Mouse (Mus musculus): ENCODE measurements around the gene Scn10a.

Gene Scn10a

DNA sequence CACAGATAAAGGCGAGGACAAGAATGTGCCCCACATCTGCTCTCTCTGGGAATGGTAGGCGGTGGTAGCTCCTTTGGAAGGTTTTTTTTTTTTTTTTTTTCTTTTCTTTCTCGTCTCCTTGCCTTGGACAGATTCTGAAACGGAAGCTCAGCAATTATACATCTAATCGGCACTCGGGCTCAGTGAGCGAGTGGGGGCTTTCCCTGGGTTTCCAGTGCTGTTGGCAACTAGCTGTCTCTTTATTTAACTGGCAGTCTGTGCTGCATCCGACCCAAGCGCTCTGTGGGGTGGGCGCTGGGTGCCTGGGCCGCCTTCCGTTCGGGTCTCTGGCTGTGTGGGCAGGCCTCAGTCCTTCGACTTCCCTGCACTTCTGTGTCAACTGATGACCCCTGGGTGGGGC is 146.1 kb downstream of the Scn10a start:
- DNase-seq: no peak

DNA sequence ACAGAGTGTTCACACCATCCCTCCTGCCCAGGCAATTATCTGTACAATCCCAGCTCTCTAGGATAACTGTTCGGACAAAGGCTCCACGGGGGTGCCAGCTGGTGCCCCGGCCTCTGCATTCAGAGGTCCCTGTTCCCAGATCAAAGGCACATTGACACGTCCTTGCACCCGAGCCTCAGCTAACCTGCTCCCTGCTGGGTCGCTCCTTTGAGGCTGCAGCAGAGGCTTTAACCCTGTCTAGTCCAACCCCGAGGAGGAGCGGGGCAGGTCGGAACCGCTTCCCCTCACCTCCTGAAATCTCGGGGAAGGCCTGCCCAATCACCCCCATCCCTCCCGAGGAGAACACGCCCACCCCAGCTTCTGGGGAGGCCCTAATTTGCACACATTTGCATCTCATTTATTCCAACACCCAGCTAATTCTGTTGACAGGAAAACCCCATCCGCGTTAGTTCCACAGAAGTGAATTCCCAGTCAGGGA is 147.7 kb downstream of the Scn10a start:
- no peak for DNase-seq

DNA sequence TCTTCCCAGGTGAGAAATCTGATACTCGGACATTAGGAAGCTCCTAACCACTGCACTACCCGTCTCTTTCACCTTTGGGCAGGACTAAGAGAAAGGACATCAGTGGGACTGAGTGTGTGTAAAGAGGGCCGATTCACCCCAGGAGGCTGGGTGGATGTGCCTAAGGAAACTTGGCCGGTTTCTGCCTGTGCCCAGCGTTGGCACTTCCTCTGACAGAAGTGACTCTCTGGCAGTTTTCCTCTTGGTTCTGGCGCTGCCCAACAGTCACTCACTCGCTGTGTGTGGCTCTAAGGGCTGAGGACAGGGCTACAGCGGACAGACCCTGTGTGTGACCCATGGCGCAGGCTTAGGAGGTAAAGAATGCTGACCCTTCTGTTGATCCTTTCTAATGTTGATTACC is 148.5 kb downstream of the Scn10a start:
- no peak for DNase-seq

DNA sequence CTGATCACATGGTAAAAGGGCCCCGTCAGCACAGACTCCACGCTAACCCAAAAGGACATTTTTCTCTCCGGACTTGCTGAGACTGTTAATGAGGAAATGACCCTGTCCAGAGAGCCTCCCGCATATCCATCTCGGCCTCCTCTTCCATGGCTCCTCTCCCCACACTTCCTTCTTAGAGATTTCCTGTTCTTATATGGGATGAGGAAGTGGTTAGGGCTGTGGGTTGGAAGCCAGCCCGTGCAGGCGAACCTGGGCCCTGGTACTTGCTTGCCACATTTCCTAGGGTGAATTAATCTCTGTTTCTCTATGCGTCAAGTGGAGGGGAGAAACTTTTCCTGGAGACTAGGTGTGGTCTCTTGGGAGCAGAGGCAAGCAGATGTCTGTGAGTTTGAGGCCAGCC is 150.4 kb downstream of the Scn10a start:
- DNase-seq: no peak

DNA sequence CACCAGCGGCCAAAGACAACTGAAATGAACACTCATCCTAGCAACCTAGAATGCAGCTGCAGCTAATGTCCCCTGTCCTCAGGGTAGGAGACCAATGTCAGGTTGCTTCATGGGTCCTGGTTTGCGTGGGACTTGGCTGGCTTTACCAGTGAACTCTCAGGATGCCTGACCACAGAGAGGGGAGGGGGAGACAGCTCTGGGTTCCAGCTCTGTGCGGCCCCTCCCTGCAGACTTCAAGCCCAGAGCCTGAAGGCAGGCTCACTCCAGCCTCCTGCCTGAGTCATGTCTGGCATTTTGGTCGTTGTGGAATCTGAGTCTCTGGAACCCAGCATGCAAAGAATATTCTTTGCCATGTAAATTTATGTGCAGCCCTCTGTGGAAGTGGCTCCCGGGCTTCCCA is 151.3 kb downstream of the Scn10a start:
- DNase-seq: no peak

DNA sequence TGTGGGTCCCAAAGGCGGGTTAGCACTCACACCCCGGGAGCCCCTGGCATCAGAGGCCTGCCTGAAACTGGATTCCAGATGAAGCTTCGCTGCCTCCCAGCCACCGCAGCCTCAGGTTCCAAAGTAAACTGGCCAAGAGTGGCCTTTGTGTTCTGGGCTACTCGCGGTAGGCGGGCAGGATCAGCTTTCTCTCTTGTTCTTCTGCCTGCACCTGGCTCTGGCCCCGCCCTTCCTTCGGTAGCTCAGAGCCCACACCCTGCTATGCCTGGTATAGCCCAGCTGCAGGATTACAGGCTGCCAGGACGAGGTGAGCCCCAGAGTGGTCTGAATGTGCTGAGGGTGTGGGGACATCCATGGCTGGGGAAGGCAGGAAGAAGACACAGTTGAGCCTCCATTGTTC is 152.9 kb downstream of the Scn10a start:
- DNase-seq: no peak

DNA sequence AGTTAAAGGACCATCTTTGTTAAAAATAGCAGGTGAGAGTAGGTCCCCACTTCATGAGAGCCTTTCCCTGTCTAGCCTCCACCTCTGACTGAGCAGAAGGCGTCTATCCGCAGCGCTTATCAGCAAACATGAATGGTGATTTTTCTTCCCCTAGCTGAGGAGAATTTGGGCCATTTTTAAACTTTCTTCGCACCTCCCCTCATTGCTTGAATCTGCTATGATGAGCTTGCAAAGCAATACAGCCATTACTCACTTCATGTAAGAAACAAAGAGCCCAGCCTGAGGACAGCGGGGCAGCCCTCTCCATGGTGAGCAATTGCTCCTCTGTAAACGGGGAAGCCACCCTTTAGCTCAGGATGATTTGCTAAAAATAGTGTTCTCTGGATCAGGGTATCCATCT is 154.3 kb downstream of the Scn10a start:
- DNase-seq: no peak

DNA sequence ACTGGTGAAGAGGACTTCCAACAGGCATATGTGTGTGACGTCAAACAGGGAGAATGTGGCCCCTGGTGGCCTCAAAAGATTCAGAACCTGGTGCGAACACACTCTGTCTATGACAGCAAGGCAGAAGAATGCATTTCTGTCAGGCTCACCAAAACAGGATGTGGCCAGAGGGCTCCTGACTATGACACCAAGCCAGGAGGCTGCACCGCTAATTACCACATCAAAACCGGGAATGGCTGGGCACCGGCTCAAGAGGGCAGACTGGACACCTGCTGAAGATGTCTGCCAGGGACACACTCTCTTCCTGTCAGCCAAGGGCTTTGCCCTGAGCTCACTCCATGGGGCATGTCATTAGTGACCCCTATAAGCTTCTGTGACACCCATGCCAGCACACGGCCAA is 155.5 kb downstream of the Scn10a start:
- peak; percentile 4 for DNase-seq

DNA sequence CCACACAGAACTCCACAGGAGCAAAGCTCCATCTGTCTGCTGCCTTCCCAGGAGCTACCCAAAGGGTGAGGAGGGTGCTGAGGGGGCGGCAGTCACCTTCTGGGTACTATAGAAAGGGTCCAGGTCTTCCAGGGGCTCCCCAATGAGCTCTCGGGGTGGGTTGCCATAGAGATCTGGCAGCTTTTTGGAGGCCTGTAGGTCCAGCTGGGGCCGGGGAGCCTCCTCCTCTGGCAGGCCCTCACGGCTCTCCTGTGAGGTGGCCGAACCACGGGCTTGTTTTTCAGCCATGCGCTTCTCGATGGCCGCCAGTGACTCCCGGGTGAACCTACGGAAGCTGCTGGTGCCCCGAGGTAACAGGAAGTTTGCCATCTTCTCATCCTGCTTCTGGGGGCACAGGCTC is 156.9 kb downstream of the Scn10a start:
- DNase-seq: no peak

DNA sequence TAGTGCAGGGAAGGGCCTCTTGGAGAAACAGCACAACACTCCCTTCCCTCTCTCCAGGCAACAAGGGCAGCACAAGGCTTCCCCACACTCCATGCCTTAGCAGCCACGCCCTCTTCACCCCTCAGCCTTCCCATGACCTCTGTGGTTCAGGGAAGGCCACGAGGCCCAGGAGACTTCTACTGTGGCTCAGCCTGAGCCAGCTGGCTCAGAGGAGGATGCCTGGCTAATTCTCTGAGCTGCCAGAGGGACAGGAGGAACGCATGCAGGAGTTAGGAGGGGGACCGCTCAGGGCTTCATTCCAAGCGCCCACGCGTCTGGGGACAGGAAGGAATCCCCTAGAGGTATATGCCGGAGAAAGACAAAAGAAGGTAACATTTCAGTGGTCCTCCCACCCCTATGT is 157.4 kb downstream of the Scn10a start:
- no peak for DNase-seq

DNA sequence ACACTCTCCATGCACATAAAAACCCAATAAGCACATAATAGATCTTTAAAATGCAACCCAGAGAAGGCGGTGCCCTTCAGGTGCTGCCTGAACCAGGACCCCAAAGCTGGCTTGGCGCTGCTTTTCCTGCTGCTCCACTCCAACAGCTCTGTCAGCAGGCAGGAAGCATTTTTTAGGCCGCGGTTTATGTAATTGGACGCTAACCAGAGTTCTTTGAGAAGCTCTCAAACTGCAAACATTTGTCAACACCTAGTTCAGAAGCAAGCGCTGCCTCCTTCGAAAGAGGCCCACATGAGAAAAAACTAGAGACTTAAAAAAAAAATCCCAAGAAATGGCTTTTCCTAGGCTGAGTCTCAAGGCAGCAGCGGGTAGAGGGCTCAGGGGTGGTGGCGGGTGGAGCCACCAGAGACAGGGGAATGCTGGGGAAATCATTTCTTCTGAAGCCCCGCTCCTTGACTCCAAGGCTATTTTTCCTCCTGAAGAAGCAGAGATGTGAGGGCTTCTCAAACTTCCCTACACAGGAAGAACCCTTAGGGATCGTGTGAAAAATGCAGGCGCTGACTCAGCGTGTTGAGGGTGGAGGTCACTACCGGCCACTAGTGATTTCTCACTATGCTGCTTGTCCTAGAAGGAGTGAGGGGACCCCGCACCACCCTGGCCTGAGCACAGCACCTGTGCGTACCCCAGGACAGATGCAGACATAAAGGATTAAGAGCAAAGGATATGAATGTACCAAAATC is 159.4 kb downstream of the Scn10a start:
- no peak for DNase-seq

All from kidney, adult 18-20 months (tissue).